ENCODE assay signal across 8 mouse cellular contexts in the genomic region with DNA sequence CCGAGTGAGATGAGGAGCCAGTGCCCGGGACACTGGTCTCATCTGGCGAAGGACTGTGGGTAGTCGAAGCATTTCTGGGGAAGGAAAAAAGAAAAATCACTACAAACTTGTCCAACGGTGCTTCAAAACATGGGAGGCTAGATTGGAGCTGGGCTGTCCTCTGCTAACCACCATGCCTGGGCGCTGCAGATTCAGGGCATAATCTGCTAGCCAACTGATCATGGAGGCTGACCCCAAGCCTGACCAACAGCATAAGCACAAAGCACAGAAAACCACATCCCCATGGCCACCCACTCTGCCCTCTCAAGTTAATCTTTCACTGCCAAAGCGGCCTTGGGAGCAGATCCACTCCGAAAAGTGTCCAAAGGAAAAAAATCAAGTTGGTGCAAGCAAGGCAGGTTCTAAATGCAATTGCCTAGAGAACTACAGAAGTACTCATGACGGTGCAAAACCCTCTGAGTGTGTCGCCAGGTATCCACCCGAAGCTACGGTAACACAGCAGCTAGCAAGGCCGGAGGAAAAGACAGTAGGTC. TPM values are rescaled to one million over a fixed set of nuclear protein-coding genes. Genes with fewer than 3 reads are reported as not detected.
DNase-seq lines count a peak whose midpoint lies in the region; ATAC-seq and TF ChIP-seq lines count a peak whose summit lies in the region.

No protein-coding gene starts in this region.

- no peak for TF ChIP-seq EP300 in MEL (IDR thresholded peaks at IDR 0.05; ENCODE audit: low read depth in 1 of 2, low read length in 2 of 2)

- H3K9ac ChIP-seq in MEL (ENCODE audit: control insufficient read depth, low read depth, low read length, poor library complexity, severe bottlenecking) = peak overlapping the region; percentile 96
- peak overlapping the region; percentile 88 for H3K9ac ChIP-seq in hindbrain, postnatal 0 days (replicated peaks; ENCODE audit: low read length)
- H3K9ac ChIP-seq in liver, embryonic 11.5 days (ENCODE audit: low read depth, low read length) = peak overlapping the region; percentile 99
- H3K9ac ChIP-seq in neural tube, embryonic 13.5 days = peak overlapping the region; percentile 87

- H3K79me2 ChIP-seq in MEL (ENCODE audit: control insufficient read depth, insufficient read depth, low read length, poor library complexity) = peaks cover 74% of the 10 kb centered on the region

- 1% methylated on average over 13 of the region's 13 CpGs for WGBS in hindbrain, postnatal 0 days
- under 1% methylated on average over 13 of the region's 13 CpGs for WGBS in liver, embryonic 11.5 days
- 2% methylated on average over 13 of the region's 13 CpGs for WGBS in neural tube, embryonic 13.5 days

- no peak for TF ChIP-seq RAD21 in MEL (IDR thresholded peaks at IDR 0.05; ENCODE audit: low read depth, low read length)

- ATAC-seq in hindbrain, postnatal 0 days = no peak
- no peak for ATAC-seq in liver, embryonic 11.5 days (replicated peaks; ENCODE audit: low FRiP score)
- no peak; the same call in 1 of the 2 replicates for ATAC-seq in neural tube, embryonic 13.5 days (ENCODE audit: low read depth)

- no peak for TF ChIP-seq CTCF in MEL (IDR thresholded peaks at IDR 0.05 in 2 of 3, conservative IDR thresholded peaks at IDR 0.05 in 1 of 3; ENCODE audit: control insufficient read depth in 1 of 3, insufficient read depth in 1 of 3, low read depth in 2 of 3, low read length in 3 of 3, poor library complexity in 1 of 3, severe bottlenecking in 1 of 3)
- no peak for TF ChIP-seq CTCF in embryonic fibroblast, embryonic 13.5 days (IDR thresholded peaks at IDR 0.05; ENCODE audit: borderline replicate concordance, insufficient read depth, low read length)
- TF ChIP-seq CTCF in hindbrain, postnatal 0 days (IDR thresholded peaks at IDR 0.05; ENCODE audit: low read depth) = no peak

- peaks cover 6 to 19% of the 10 kb centered on the region in 2 experiments for H3K4me1 ChIP-seq in MEL (ENCODE audit: control insufficient read depth in 1 of 2, insufficient read depth in 2 of 2, low read length in 2 of 2)
- peaks cover 5% of the 10 kb centered on the region for H3K4me1 ChIP-seq in embryonic fibroblast, embryonic 13.5 days (ENCODE audit: control insufficient read depth, insufficient read depth, low read length)
- peaks cover 14% of the 10 kb centered on the region for H3K4me1 ChIP-seq in hindbrain, postnatal 0 days (ENCODE audit: insufficient read depth, low read length)
- peaks cover 19% of the 10 kb centered on the region for H3K4me1 ChIP-seq in liver, embryonic 11.5 days (replicated peaks; ENCODE audit: control insufficient read depth, insufficient read depth, low read length)
- H3K4me1 ChIP-seq in neural tube, embryonic 13.5 days (replicated peaks) = peaks cover 51% of the 10 kb centered on the region

- peak; percentile 13 for DNase-seq in layer of hippocampus, adult 11-12 months (ENCODE audit: low spot score)
- no peak for DNase-seq in layer of hippocampus, adult 9-10 months (ENCODE audit: low spot score)
- DNase-seq in MEL (ENCODE audit: low read depth, low spot score) = peak; percentile 58
- no peak for DNase-seq in hindbrain, postnatal 0 days (ENCODE audit: low spot score)
- DNase-seq in liver, embryonic 11.5 days (ENCODE audit: low spot score) = peak; percentile 76
- no peak for DNase-seq in MN1 (ENCODE audit: low spot score)

- H3K27me3 ChIP-seq in MEL (ENCODE audit: control insufficient read depth in 1 of 2, insufficient read depth in 2 of 2, low read length in 2 of 2) = no peaks in the 10 kb centered on the region
- no peaks in the 10 kb centered on the region for H3K27me3 ChIP-seq in hindbrain, postnatal 0 days (ENCODE audit: insufficient read depth, low read length)
- H3K27me3 ChIP-seq in liver, embryonic 11.5 days (replicated peaks; ENCODE audit: control insufficient read depth, insufficient read depth, low read length) = no peaks in the 10 kb centered on the region
- H3K27me3 ChIP-seq in neural tube, embryonic 13.5 days = no peaks in the 10 kb centered on the region

- H3K4me3 ChIP-seq in MEL (ENCODE audit: control insufficient read depth in 1 of 2, insufficient read depth in 1 of 2, low read depth in 2 of 2, low read length in 2 of 2) = peak overlapping the region; percentile 85 to 97
- H3K4me3 ChIP-seq in embryonic fibroblast, embryonic 13.5 days (ENCODE audit: insufficient read depth, low read length) = peak overlapping the region; percentile 97
- peak overlapping the region; percentile 94 for H3K4me3 ChIP-seq in hindbrain, postnatal 0 days (ENCODE audit: low read length)
- H3K4me3 ChIP-seq in liver, embryonic 11.5 days (ENCODE audit: low read depth, low read length) = peak overlapping the region; percentile 98
- H3K4me3 ChIP-seq in neural tube, embryonic 13.5 days = peak overlapping the region; percentile 76

- H3K9me3 ChIP-seq in MEL (replicated peaks; ENCODE audit: insufficient read depth, low read length) = no peaks in the 10 kb centered on the region
- H3K9me3 ChIP-seq in hindbrain, postnatal 0 days (ENCODE audit: low read length) = no peaks in the 10 kb centered on the region
- H3K9me3 ChIP-seq in liver, embryonic 11.5 days (ENCODE audit: control insufficient read depth, low read length) = no peaks in the 10 kb centered on the region
- H3K9me3 ChIP-seq in neural tube, embryonic 13.5 days = no peaks in the 10 kb centered on the region

- peaks cover 27 to 56% of the 10 kb centered on the region in 2 experiments for H3K36me3 ChIP-seq in MEL (ENCODE audit: control insufficient read depth in 1 of 2, insufficient read depth in 2 of 2, low read length in 2 of 2)
- H3K36me3 ChIP-seq in hindbrain, postnatal 0 days (ENCODE audit: insufficient read depth, low read length) = peaks cover 26% of the 10 kb centered on the region
- H3K36me3 ChIP-seq in liver, embryonic 11.5 days (ENCODE audit: control insufficient read depth, insufficient read depth, low read length) = peaks cover 35% of the 10 kb centered on the region
- H3K36me3 ChIP-seq in neural tube, embryonic 13.5 days = peaks cover 51% of the 10 kb centered on the region

- peak overlapping the region; percentile 90 for H3K4me2 ChIP-seq in hindbrain, postnatal 0 days (ENCODE audit: low read depth, low read length)
- peak overlapping the region; percentile 76 for H3K4me2 ChIP-seq in liver, embryonic 11.5 days
- H3K4me2 ChIP-seq in neural tube, embryonic 13.5 days = peak overlapping the region; percentile 96

- TF ChIP-seq POLR2A in MEL (IDR thresholded peaks at IDR 0.05; ENCODE audit: control insufficient read depth in 1 of 2, insufficient read depth in 1 of 2, low read depth in 1 of 2, low read length in 2 of 2, poor library complexity in 1 of 2) = 0 out of 4 replicates have a peak, but pooled peaks of 1 of the 2 experiments have one; percentile 1
- TF ChIP-seq POLR2A in embryonic fibroblast, embryonic 13.5 days (IDR thresholded peaks at IDR 0.05; ENCODE audit: low read depth, low read length) = 0 out of 2 replicates have a peak, but pooled peaks have one; percentile 12

- H3K27ac ChIP-seq in MEL (ENCODE audit: control insufficient read depth, low read depth, low read length) = peak overlapping the region; percentile 82
- peak overlapping the region; percentile 91; the same call in 1 of the 2 replicates for H3K27ac ChIP-seq in embryonic fibroblast, embryonic 13.5 days (ENCODE audit: insufficient read depth, low read length)
- peak overlapping the region; percentile 97 for H3K27ac ChIP-seq in hindbrain, postnatal 0 days
- peak overlapping the region; percentile 98 for H3K27ac ChIP-seq in liver, embryonic 11.5 days (ENCODE audit: low read depth, low read length)
- H3K27ac ChIP-seq in neural tube, embryonic 13.5 days (replicated peaks) = peak overlapping the region; percentile 93

RNA-seq across cellular contexts. Expression of gene Hspe1, which starts 1.0 kb away (rescaled TPM):
- total RNA-seq in MEL (2012; rRNA removed) = 883 and 942 TPM in 2 replicates
- polyA plus RNA-seq in MEL (2012; ENCODE audit: insufficient read depth in 1 of 2, insufficient read length in 2 of 2, low read depth in 1 of 2, low replicate concordance in 2 of 2, missing spikeins in 1 of 2) = 100 to 1,000 TPM in 1 of 2 experiments, not detected in 1; 752 TPM
- 429 and 478 TPM in 2 replicates for polyA plus RNA-seq in embryonic fibroblast, embryonic 13.5 days (2011; ENCODE audit: insufficient read length, low read depth, missing spikeins)
- total RNA-seq in hindbrain, postnatal 0 days (2014; rRNA removed) = 64.3 and 65.2 TPM in 2 replicates
- 284 and 309 TPM in 2 replicates for polyA plus RNA-seq in hindbrain, postnatal 0 days (2015; fragmentation: Nextera tagmentation; extraction: Ambion mirVana)
- polyA plus RNA-seq in liver, embryonic 11.5 days (2014; fragmentation: Nextera tagmentation; extraction: Ambion mirVana) = 894 and 968 TPM in 2 replicates
- polyA plus RNA-seq in neural tube, embryonic 13.5 days (2015; fragmentation: Nextera tagmentation; extraction: Ambion mirVana) = 286 and 293 TPM in 2 replicates

RNA-seq across cellular contexts. Expression of gene Hspd1, which starts 1.1 kb away (rescaled TPM):
- 775 and 808 TPM in 2 replicates for total RNA-seq in MEL (2012; rRNA removed)
- 100 to 1,000 TPM; 306 to 885 TPM for polyA plus RNA-seq in MEL (2012; ENCODE audit: insufficient read depth in 1 of 2, insufficient read length in 2 of 2, low read depth in 1 of 2, low replicate concordance in 2 of 2, missing spikeins in 1 of 2)
- 335 and 353 TPM in 2 replicates for polyA plus RNA-seq in embryonic fibroblast, embryonic 13.5 days (2011; ENCODE audit: insufficient read length, low read depth, missing spikeins)
- 61.6 and 71.8 TPM in 2 replicates for total RNA-seq in hindbrain, postnatal 0 days (2014; rRNA removed)
- 248 and 253 TPM in 2 replicates for polyA plus RNA-seq in hindbrain, postnatal 0 days (2015; fragmentation: Nextera tagmentation; extraction: Ambion mirVana)
- 809 and 855 TPM in 2 replicates for polyA plus RNA-seq in liver, embryonic 11.5 days (2014; fragmentation: Nextera tagmentation; extraction: Ambion mirVana)
- polyA plus RNA-seq in neural tube, embryonic 13.5 days (2015; fragmentation: Nextera tagmentation; extraction: Ambion mirVana) = 274 and 281 TPM in 2 replicates

RNA-seq across cellular contexts. Expression of gene Coq10b, which starts 34.4 kb away (rescaled TPM):
- 9.0 and 13.4 TPM in 2 replicates for total RNA-seq in MEL (2012; rRNA removed)
- polyA plus RNA-seq in MEL (2012; ENCODE audit: insufficient read depth in 1 of 2, insufficient read length in 2 of 2, low read depth in 1 of 2, low replicate concordance in 2 of 2, missing spikeins in 1 of 2) = 10 to 100 TPM in 1 of 2 experiments, 1 to 10 TPM in 1; 9.8 to 84.6 TPM
- polyA plus RNA-seq in embryonic fibroblast, embryonic 13.5 days (2011; ENCODE audit: insufficient read length, low read depth, missing spikeins) = 67.1 and 82.1 TPM in 2 replicates
- total RNA-seq in hindbrain, postnatal 0 days (2014; rRNA removed) = 12.3 and 15.1 TPM in 2 replicates
- 23.3 and 23.7 TPM in 2 replicates for polyA plus RNA-seq in hindbrain, postnatal 0 days (2015; fragmentation: Nextera tagmentation; extraction: Ambion mirVana)
- polyA plus RNA-seq in liver, embryonic 11.5 days (2014; fragmentation: Nextera tagmentation; extraction: Ambion mirVana) = 21.1 and 22.2 TPM in 2 replicates
- polyA plus RNA-seq in neural tube, embryonic 13.5 days (2015; fragmentation: Nextera tagmentation; extraction: Ambion mirVana) = 32.5 and 34.0 TPM in 2 replicates

RNA-seq across cellular contexts. Expression of gene Mob4, which starts 44.1 kb away (rescaled TPM):
- total RNA-seq in MEL (2012; rRNA removed) = 20.7 and 22.0 TPM in 2 replicates
- polyA plus RNA-seq in MEL (2012; ENCODE audit: insufficient read depth in 1 of 2, insufficient read length in 2 of 2, low read depth in 1 of 2, low replicate concordance in 2 of 2, missing spikeins in 1 of 2) = 10 to 100 TPM; 26.6 to 62.1 TPM
- 79.3 and 83.1 TPM in 2 replicates for polyA plus RNA-seq in embryonic fibroblast, embryonic 13.5 days (2011; ENCODE audit: insufficient read length, low read depth, missing spikeins)
- total RNA-seq in hindbrain, postnatal 0 days (2014; rRNA removed) = 53.6 and 62.9 TPM in 2 replicates
- 141 and 146 TPM in 2 replicates for polyA plus RNA-seq in hindbrain, postnatal 0 days (2015; fragmentation: Nextera tagmentation; extraction: Ambion mirVana)
- polyA plus RNA-seq in liver, embryonic 11.5 days (2014; fragmentation: Nextera tagmentation; extraction: Ambion mirVana) = 82.1 and 94.4 TPM in 2 replicates
- polyA plus RNA-seq in neural tube, embryonic 13.5 days (2015; fragmentation: Nextera tagmentation; extraction: Ambion mirVana) = 187 and 204 TPM in 2 replicates

RNA-seq across cellular contexts. Expression of gene Sf3b1, which starts 59.7 kb away (rescaled TPM):
- 118 and 135 TPM in 2 replicates for total RNA-seq in MEL (2012; rRNA removed)
- polyA plus RNA-seq in MEL (2012; ENCODE audit: insufficient read depth in 1 of 2, insufficient read length in 2 of 2, low read depth in 1 of 2, low replicate concordance in 2 of 2, missing spikeins in 1 of 2) = 100 to 1,000 TPM; 111 to 167 TPM
- polyA plus RNA-seq in embryonic fibroblast, embryonic 13.5 days (2011; ENCODE audit: insufficient read length, low read depth, missing spikeins) = 246 and 258 TPM in 2 replicates
- total RNA-seq in hindbrain, postnatal 0 days (2014; rRNA removed) = 141 and 306 TPM in 2 replicates
- polyA plus RNA-seq in hindbrain, postnatal 0 days (2015; fragmentation: Nextera tagmentation; extraction: Ambion mirVana) = 261 and 279 TPM in 2 replicates
- polyA plus RNA-seq in liver, embryonic 11.5 days (2014; fragmentation: Nextera tagmentation; extraction: Ambion mirVana) = 223 and 255 TPM in 2 replicates
- 301 and 356 TPM in 2 replicates for polyA plus RNA-seq in neural tube, embryonic 13.5 days (2015; fragmentation: Nextera tagmentation; extraction: Ambion mirVana)

Comparison
In these comparisons a context has a peak if more than half of its experiments do, and no peak if none do; other contexts are left out.
1. DNase-seq: peak in layer of hippocampus, adult 11-12 months (single experiment), MEL (single experiment) and liver, embryonic 11.5 days (single experiment); none in layer of hippocampus, adult 9-10 months (single experiment), hindbrain, postnatal 0 days (single experiment) and MN1 (single experiment).
2. Peak in every context shown above with its lines, with median percentiles within 50 percentile points of each other: H3K27ac ChIP-seq, H3K4me3 ChIP-seq, H3K9ac ChIP-seq and H3K4me2 ChIP-seq.